Mouse (Mus musculus) forebrain, embryonic 10.5 days (tissue): Measurements from ENCODE around the gene Tmem63c. TPM values are rescaled to one million over a fixed set of nuclear protein-coding genes. Genes with fewer than 3 reads are reported as not detected.

Experiments
- DNase-seq: peaks from one replicate; pipeline ENCODE4 v3.0.0-alpha.2; 2017; ENCODE audit warnings: low spot score; ENCODE audit errors: extremely low spot score
- H3K27ac ChIP-seq: fragments of 300-500 bp; sonication (generic); 2 replicates; pipeline ENCODE4 v1.5.1; 2016; ENCODE audit warnings: mild to moderate bottlenecking
- H3K27me3 ChIP-seq: fragments of 300-500 bp; sonication (generic); 2 replicates; pipeline ENCODE4 v1.6.1; 2016; ENCODE audit warnings: mild to moderate bottlenecking; ENCODE audit not compliant: poor library complexity, severe bottlenecking
- H3K36me3 ChIP-seq: fragments of 300-500 bp; sonication (generic); replicated peaks from 2 replicates; pipeline ENCODE4 v1.6.1; 2016; ENCODE audit warnings: mild to moderate bottlenecking, moderate library complexity
- H3K4me1 ChIP-seq: fragments of 300-500 bp; sonication (generic); 2 replicates; pipeline ENCODE4 v1.6.1; 2016
- H3K4me3 ChIP-seq: fragments of 300-500 bp; sonication (generic); 2 replicates; pipeline ENCODE4 v1.5.1; 2016; ENCODE audit warnings: mild to moderate bottlenecking, moderate library complexity
- H3K9me3 ChIP-seq: fragments of 300-500 bp; sonication (generic); 2 replicates; pipeline ENCODE4 v1.6.1; 2016; ENCODE audit warnings: mild to moderate bottlenecking, moderate library complexity
- WGBS: fragments of 180-500 bp; shearing (Covaris S2); methylation state at CpG from one replicate; pipeline ENCODE4 v1.1.7; 2016; 5-methylcytosine and 5-hydroxymethylcytosine counted together
- polyA plus RNA-seq: library from polyadenylated mRNA; unstranded; fragments of >200 nt; fragmentation: Nextera tagmentation; extraction: Ambion mirVana; gene quantifications from 2 replicates; pipeline ENCODE4 v1.2.1, GENCODE M21; 2016

Tmem63c gene
- polyA plus RNA-seq, 1 experiment from 2014 or later, result 0.15 TPM

DNA sequence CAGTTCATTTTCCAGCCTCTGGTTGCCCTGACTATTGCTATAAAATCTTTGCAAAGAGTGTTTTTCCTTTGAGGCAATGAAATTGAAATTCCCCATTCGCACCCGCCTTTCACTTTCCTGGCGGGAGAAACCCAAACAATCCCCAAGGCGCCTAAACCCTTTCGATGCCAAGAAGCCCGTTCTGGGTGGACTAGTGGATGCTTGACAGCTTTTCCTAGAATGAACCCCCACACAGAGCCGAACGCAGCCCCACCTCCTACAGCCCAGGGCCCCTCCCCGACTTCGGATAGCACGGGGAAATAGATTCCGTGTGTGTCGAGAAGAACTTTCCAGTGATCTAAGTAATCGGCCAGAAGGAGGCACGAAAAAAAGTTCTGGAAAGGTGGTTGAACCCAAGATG, 31.8 kb upstream of the Tmem63c start:
- no peaks in the 10 kb centered on the region for H3K36me3 ChIP-seq
- H3K27ac ChIP-seq, result no peak overlapping the region
- peaks cover 32% of the 10 kb centered on the region for H3K4me1 ChIP-seq
- no peaks in the 10 kb centered on the region for H3K9me3 ChIP-seq
- peak overlapping the region; percentile 60; the same call in 1 of the 2 replicates for H3K4me3 ChIP-seq
- no peak for DNase-seq
- H3K27me3 ChIP-seq, result peaks cover 93% of the 10 kb centered on the region
- 6% methylated on average over 15 of the region's 15 CpGs for WGBS

DNA sequence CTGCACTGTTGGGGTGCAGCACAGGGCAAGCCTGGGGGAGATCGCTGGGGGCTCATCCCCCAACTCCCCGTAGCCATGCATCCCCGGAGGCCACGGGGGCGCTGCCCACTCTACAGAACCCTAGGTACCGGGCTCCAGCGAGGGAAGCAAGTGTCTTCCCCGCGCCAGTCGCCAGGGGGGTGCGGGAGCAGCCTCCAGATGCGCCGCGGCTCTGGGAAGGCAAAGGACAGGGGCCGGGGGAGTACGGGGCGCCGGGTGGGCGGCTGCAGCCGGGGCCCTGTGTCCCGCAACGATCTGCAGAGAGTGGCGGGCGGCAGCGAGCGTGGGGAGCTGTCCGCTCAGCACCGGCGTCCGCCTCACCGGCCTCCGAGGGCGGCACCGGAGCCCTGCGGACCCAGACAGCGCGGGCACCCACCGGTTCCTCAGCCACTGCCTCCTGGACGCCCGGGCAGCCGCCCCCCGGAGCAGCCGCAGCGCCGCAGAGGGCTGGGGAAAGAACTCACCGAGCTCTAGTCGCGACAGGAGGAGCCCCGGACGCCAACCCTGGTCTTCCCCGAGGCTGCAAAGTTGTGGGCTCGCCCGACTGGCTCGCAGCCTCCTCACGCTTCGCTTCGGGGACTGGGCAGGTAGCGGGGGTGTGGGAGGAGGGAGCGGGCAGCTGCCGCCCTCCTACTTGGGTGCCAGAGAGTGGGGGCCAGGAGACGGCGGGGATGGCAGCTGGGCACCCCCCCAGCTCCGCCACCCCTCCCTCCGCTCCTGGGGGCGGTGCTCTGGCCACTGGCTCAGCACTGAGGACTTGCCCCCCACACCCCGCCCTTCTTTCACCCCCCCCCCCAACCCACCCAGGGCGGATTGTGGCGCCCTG, 31.0 kb upstream of the Tmem63c start, which contains the start of gene Zdhhc22:
Gene Zdhhc22, minus strand, starts transcription at position 541 of the 865 bp plus-strand sequence.
- Histone ChIP-seq H3K27ac (peak within 1 kb of the TSS; percentile 66; the same call in 1 of the 2 replicates), H3K36me3 (no peaks in the 10 kb centered on the region), H3K27me3 (peaks cover 86% of the 10 kb centered on the region), H3K4me3 (peak within 1 kb of the TSS; percentile 60), H3K4me1 (peaks cover 39% of the 10 kb centered on the region), H3K9me3 (no peaks in the 10 kb centered on the region)
- DNase-seq, result peak; percentile 51
- WGBS, result under 1% methylated on average over 65 of the region's 68 CpGs

DNA sequence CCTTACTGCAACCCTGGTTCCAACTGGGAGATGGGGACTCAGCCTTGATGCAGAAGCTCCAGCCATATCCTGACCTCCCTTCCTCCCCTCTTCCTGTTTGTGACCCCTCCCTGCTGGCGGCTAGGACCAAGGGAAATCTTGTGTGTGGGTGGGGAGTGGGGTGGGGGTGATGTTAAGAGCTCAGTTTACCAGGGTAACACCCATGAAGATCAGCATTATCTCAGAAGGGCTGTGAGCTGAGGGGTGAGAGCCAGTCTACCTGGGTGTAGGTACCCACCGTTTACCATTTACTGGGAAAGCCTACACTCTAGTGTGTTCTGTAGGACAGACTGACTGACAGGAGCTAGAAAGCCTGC, 30.4 kb upstream of the Tmem63c start:
- H3K36me3 ChIP-seq, result no peaks in the 10 kb centered on the region
- no peaks in the 10 kb centered on the region for H3K9me3 ChIP-seq
- DNase-seq, result no peak
- peak overlapping the region; percentile 60 for H3K4me3 ChIP-seq
- peaks cover 39% of the 10 kb centered on the region for H3K4me1 ChIP-seq
- 41% methylated on average over 2 of the region's 2 CpGs for whole genome bisulfite sequencing
- H3K27me3 ChIP-seq, result peaks cover 80% of the 10 kb centered on the region
- no peak overlapping the region for H3K27ac ChIP-seq

GRCm38 (mm10) chr12:86994166-86994565, 27.0 kb upstream of the Tmem63c start:
- DNase-seq, result no peak
- H3K36me3 ChIP-seq, result no peaks in the 10 kb centered on the region
- WGBS, result 39% methylated on average over 4 of the region's 4 CpGs

DNA sequence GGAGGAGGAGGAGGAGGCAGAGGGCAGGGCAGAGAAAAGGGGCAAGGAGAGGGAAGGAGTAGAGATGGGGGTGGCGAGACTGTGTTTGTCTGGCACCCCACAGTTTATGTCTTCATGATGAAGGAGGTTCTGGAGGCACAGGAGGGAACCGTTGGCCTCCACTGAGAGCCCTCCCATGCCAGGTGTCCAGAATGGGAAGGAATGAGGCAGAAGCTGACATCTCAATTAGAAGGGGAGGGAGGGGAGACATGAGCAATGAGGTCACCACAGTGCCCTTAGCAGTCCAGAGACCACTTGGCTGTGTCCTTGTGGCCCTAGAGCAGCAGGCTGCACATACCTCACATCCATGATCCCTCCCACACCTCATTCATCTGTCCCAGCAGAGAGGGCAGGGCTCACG, 26.4 kb upstream of the Tmem63c start:
- no peaks in the 10 kb centered on the region for H3K36me3 ChIP-seq
- H3K4me1 ChIP-seq, result peaks cover 34% of the 10 kb centered on the region
- no peak overlapping the region for H3K4me3 ChIP-seq
- DNase-seq, result no peak
- WGBS, result 69% methylated on average over 3 of the region's 3 CpGs
- no peak overlapping the region for H3K27ac ChIP-seq
- peaks cover 39% of the 10 kb centered on the region for H3K27me3 ChIP-seq
- H3K9me3 ChIP-seq, result no peaks in the 10 kb centered on the region

More at GRCm38 (mm10) chr12:86994166-86994565, 27.0 kb upstream of the Tmem63c start:
- Histone ChIP-seq H3K4me1 (peaks cover 39% of the 10 kb centered on the region), H3K9me3 (no peaks in the 10 kb centered on the region), H3K4me3 (no peak overlapping the region), H3K27ac (no peak overlapping the region), H3K27me3 (peaks cover 45% of the 10 kb centered on the region)

DNA sequence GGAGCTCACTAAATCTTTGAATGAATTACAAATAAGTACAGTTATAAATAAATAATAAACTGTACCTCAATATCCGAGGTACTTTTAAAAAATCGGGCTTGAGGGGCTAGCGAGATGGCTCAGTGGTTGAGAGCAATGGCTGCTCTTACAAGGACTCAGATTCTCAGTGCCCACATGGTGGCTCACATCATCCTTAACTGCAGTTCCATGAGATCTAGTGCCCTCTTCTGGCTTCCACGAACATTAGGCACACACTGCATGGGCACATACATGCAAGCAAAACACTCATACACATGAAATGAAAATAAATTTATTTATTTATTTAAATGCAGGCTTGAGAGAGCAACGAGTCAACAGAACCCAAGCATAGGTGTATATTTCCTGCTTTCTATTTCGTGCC, 25.2 kb upstream of the Tmem63c start:
- H3K4me3 ChIP-seq, result no peak overlapping the region
- no peaks in the 10 kb centered on the region for H3K36me3 ChIP-seq
- 78% methylated on average over 6 of the region's 6 CpGs for WGBS

DNA sequence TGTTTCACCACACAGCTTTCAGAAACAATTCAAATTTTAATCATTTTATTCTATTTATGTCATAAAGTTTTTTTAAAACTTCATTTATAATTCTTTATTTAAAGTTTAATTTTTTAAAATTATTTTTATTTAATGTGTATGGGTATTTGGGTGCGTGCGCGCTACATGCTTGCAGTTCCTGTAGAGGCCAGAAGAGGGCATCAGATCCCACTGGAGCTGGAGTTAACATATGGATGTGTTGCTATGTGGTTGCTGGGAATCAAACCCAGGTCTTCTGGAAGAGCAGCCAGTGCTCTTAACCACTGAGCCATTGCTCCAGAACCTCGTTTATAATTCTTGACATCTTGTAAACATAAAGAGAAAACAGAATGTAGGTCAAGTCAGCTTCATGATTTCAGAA, 22.4 kb upstream of the Tmem63c start:
- no peak for DNase-seq
- Histone ChIP-seq H3K27me3 (no peaks in the 10 kb centered on the region), H3K4me3 (no peak overlapping the region), H3K9me3 (no peaks in the 10 kb centered on the region), H3K36me3 (no peaks in the 10 kb centered on the region), H3K27ac (no peak overlapping the region), H3K4me1 (peaks cover 17% of the 10 kb centered on the region)
- 93% methylated on average over 4 of the region's 4 CpGs for WGBS

More for the DNA sequence above, 25.2 kb upstream of the Tmem63c start:
- Histone ChIP-seq H3K9me3 (no peaks in the 10 kb centered on the region), H3K4me1 (peaks cover 30% of the 10 kb centered on the region), H3K27me3 (peaks cover 28% of the 10 kb centered on the region), H3K27ac (no peak overlapping the region)
- no peak for DNase-seq

DNA sequence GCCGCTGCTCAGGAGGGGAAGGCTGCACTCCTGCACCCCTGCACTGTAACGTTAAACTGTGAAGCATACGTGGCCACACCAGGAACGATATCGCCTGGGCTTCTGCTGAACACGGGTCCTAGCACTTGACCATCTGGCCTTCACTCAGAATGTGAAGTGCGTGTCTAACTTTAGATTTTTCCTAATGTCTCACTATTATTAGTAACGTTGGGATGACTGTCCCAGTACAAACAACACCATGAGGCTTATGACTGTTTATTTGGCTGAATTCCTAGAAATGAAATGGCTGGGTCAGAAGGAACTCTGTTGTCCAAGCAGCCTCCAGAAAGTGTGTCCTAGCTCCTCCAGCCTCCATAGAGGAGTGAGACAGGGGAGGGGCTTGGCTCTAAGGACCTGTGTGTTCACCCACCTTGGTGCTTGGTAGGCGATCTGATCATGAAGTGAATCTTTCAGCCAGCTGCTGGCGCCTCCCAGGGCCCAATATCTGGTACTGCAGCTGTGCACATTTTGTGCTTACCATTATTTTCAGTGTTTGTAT, 21.8 kb upstream of the Tmem63c start:
- no peak overlapping the region for H3K27ac ChIP-seq
- H3K27me3 ChIP-seq, result no peaks in the 10 kb centered on the region
- no peaks in the 10 kb centered on the region for H3K36me3 ChIP-seq
- DNase-seq, result no peak
- 74% methylated on average over 10 of the region's 10 CpGs for WGBS
- H3K4me3 ChIP-seq, result no peak overlapping the region
- no peaks in the 10 kb centered on the region for H3K9me3 ChIP-seq
- peaks cover 15% of the 10 kb centered on the region for H3K4me1 ChIP-seq

DNA sequence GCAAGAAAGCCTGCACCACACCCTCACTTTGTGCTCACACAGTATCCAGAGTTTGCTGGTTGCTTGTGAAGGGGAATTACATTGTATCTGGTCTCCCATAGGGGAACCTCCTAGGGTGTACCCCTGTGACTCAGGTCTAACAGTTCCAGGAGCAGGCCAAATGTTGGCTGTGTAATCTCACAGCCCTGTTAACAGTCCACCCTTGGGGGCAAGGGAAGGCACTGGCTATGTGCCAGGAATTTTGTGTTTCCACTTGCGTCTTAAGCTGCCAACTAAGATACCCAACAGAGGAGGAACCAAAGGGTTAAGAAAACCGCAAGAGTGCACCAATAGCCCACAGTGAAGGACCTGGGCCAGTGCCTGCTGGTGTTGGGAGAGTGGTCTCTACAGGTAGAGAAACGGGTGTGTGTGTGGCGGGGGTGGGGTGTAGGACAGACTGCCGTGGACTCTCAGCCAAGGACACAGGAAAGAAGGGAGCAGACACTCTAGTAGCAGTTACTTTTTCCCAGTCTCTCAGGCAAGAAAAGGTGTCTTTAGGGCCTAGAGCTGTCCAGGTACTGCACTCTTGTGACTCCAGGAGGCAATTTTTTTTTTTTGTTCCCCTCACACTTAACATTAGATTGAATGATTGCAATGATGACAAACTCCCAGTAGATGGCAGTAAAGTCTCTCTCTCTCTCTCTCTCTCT, 20.8 kb upstream of the Tmem63c start:
- Histone ChIP-seq H3K27ac (no peak overlapping the region), H3K27me3 (no peaks in the 10 kb centered on the region), H3K36me3 (no peaks in the 10 kb centered on the region), H3K4me3 (no peak overlapping the region), H3K4me1 (peaks cover 15% of the 10 kb centered on the region), H3K9me3 (no peaks in the 10 kb centered on the region)
- no peak for DNase-seq
- 66% methylated on average over 5 of the region's 5 CpGs for WGBS

- no peaks in the 10 kb centered on the region for H3K36me3 ChIP-seq
- H3K4me3 ChIP-seq, result no peak overlapping the region
- 54% methylated on average over 6 of the region's 6 CpGs for WGBS
- no peaks in the 10 kb centered on the region for H3K27me3 ChIP-seq
- no peak for DNase-seq
- peaks cover 19% of the 10 kb centered on the region for H3K4me1 ChIP-seq
- no peak overlapping the region for H3K27ac ChIP-seq
- H3K9me3 ChIP-seq, result no peaks in the 10 kb centered on the region
Observed at GRCm38 (mm10) chr12:87000840-87001176, 20.3 kb upstream of the Tmem63c start.

DNA sequence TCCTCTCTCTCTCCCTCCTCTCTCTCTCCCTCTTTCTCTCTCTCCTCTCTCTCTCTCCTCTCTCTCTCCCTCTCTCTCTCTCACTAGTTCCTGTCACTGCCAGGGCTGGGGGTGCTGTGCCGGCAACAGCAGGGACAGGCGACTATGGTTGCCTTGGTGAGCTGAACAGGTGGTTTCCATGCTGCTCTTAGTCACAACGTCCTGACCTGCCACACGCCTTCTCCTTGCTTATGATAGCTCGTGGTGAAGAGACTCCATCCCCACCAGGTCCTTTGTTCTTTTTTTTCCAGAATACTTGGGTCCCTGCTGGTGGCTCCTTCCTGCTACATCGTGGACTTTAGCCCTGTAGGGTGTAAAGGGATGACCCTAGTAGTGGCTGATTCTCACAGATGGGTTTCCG, 18.9 kb upstream of the Tmem63c start:
- Histone ChIP-seq H3K4me1 (peaks cover 19% of the 10 kb centered on the region), H3K27me3 (no peaks in the 10 kb centered on the region), H3K36me3 (no peaks in the 10 kb centered on the region), H3K4me3 (no peak overlapping the region), H3K27ac (no peak overlapping the region), H3K9me3 (no peaks in the 10 kb centered on the region)
- WGBS, result 70% methylated on average over 7 of the region's 7 CpGs
- no peak for DNase-seq

DNA sequence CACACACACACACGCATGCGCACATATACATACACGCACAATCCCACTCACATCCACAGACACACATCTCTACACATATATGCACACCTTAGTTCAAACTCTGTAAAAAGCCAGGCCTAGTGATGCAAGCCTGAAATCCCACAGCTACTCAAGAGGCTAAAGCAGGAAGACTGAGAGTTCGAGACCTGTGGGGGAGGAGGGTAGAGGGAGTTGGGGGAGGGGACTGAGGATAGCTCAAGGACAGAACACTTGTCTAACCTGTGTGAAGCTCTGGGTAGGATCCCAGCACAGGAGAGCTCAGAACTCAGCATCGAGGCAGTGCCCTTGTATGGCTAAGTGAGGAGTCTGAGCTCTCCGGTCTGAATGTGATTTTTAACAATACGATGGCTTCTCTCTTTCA, 18.3 kb upstream of the Tmem63c start:
- no peaks in the 10 kb centered on the region for H3K9me3 ChIP-seq
- 75% methylated on average over 7 of the region's 7 CpGs for WGBS
- no peak overlapping the region for H3K27ac ChIP-seq
- no peaks in the 10 kb centered on the region for H3K36me3 ChIP-seq
- H3K4me1 ChIP-seq, result peaks cover 19% of the 10 kb centered on the region
- DNase-seq, result no peak
- no peak overlapping the region for H3K4me3 ChIP-seq
- H3K27me3 ChIP-seq, result no peaks in the 10 kb centered on the region

GRCm38 (mm10) chr12:87003606-87004005, 17.5 kb upstream of the Tmem63c start:
- WGBS, result 66% methylated on average over 3 of the region's 3 CpGs
- DNase-seq, result no peak
- no peaks in the 10 kb centered on the region for H3K27me3 ChIP-seq

More at GRCm38 (mm10) chr12:87003606-87004005, 17.5 kb upstream of the Tmem63c start:
- H3K9me3 ChIP-seq, result no peaks in the 10 kb centered on the region
- H3K4me1 ChIP-seq, result peaks cover 19% of the 10 kb centered on the region
- H3K27ac ChIP-seq, result no peak overlapping the region
- no peak overlapping the region for H3K4me3 ChIP-seq
- no peaks in the 10 kb centered on the region for H3K36me3 ChIP-seq
